Mouse (Mus musculus): ENCODE measurements around the gene Cxcl14. TPM values are rescaled to one million over a fixed set of nuclear protein-coding genes. Genes with fewer than 3 reads are reported as not detected.

The Cxcl14 gene
- polyA plus RNA-seq, 1 experiment from 2014 or later, result 72.3 TPM

- Histone ChIP-seq H3K27ac (no peak overlapping the region), H3K4me1 (peaks cover 8% of the 10 kb centered on the region), H3K4me3 (no peak overlapping the region), H3K9me3 (replicated peaks) (no peaks in the 10 kb centered on the region), H3K9ac (peak overlapping the region; percentile 23; the same call in 1 of the 2 replicates), H3K27me3 (peaks cover 29% of the 10 kb centered on the region), H3K4me2 (replicated peaks) (no peak overlapping the region; the same call in 1 of the 2 replicates), H3K36me3 (no peaks in the 10 kb centered on the region)
- WGBS, result 43% methylated on average over 4 of the region's 4 CpGs
- ATAC-seq (ENCODE audit: low FRiP score), result peak; percentile 61; the same call in 1 of the 2 replicates
Observed at GRCm38 (mm10) chr13:56288601-56289000, 7.8 kb downstream of the Cxcl14 start.

- peaks cover 17% of the 10 kb centered on the region for H3K27me3 ChIP-seq
- no peak for ATAC-seq (ENCODE audit: low FRiP score)
- peaks cover 8% of the 10 kb centered on the region for H3K4me1 ChIP-seq
- no peak overlapping the region for H3K4me2 ChIP-seq (replicated peaks)
- WGBS, result 69% methylated on average over 9 of the region's 9 CpGs
- H3K36me3 ChIP-seq, result no peaks in the 10 kb centered on the region
- H3K9me3 ChIP-seq (replicated peaks), result no peaks in the 10 kb centered on the region
- H3K9ac ChIP-seq, result no peak overlapping the region
- H3K4me3 ChIP-seq, result no peak overlapping the region
- H3K27ac ChIP-seq, result no peak overlapping the region
Observed at GRCm38 (mm10) chr13:56287091-56287490, 9.3 kb downstream of the Cxcl14 start.

- WGBS, result 90% methylated on average over 13 of the region's 13 CpGs
Observed at GRCm38 (mm10) chr13:56283321-56283720, 13.0 kb downstream of the Cxcl14 start.

GRCm38 (mm10) chr13:56280356-56280755, 16.0 kb downstream of the Cxcl14 start:
- Histone ChIP-seq H3K4me3 (no peak overlapping the region), H3K27ac (no peak overlapping the region), H3K9me3 (replicated peaks) (no peaks in the 10 kb centered on the region), H3K36me3 (no peaks in the 10 kb centered on the region), H3K9ac (no peak overlapping the region), H3K4me2 (replicated peaks) (no peak overlapping the region), H3K27me3 (0 out of 2 replicates have a peak, but pooled peaks cover 22% of the 10 kb centered on the region), H3K4me1 (no peaks in the 10 kb centered on the region)
- WGBS, result 80% methylated on average over 6 of the region's 6 CpGs
- ATAC-seq (ENCODE audit: low FRiP score), result no peak

More at GRCm38 (mm10) chr13:56283321-56283720, 13.0 kb downstream of the Cxcl14 start:
- Histone ChIP-seq H3K27me3 (0 out of 2 replicates have a peak, but pooled peaks cover 11% of the 10 kb centered on the region), H3K27ac (no peak overlapping the region), H3K4me3 (no peak overlapping the region), H3K9ac (no peak overlapping the region), H3K4me1 (no peaks in the 10 kb centered on the region), H3K9me3 (replicated peaks) (no peaks in the 10 kb centered on the region), H3K4me2 (replicated peaks) (no peak overlapping the region), H3K36me3 (no peaks in the 10 kb centered on the region)
- ATAC-seq (ENCODE audit: low FRiP score), result no peak

- Histone ChIP-seq H3K36me3 (no peaks in the 10 kb centered on the region), H3K4me3 (no peak overlapping the region), H3K27ac (no peak overlapping the region), H3K4me2 (replicated peaks) (no peak overlapping the region), H3K9me3 (replicated peaks) (no peaks in the 10 kb centered on the region), H3K4me1 (no peaks in the 10 kb centered on the region), H3K9ac (no peak overlapping the region), H3K27me3 (0 out of 2 replicates have a peak, but pooled peaks cover 24% of the 10 kb centered on the region)
- peak; percentile 77; the same call in 1 of the 2 replicates for ATAC-seq (ENCODE audit: low FRiP score)
- 23% methylated on average over 8 of the region's 8 CpGs for WGBS
Observed at GRCm38 (mm10) chr13:56279439-56279838, 16.9 kb downstream of the Cxcl14 start.

GRCm38 (mm10) chr13:56275171-56275570, 21.2 kb downstream of the Cxcl14 start:
- no peak overlapping the region for H3K4me3 ChIP-seq
- no peak overlapping the region for H3K27ac ChIP-seq
- H3K36me3 ChIP-seq, result no peaks in the 10 kb centered on the region
- ATAC-seq (ENCODE audit: low FRiP score), result no peak
- H3K4me1 ChIP-seq, result no peaks in the 10 kb centered on the region
- H3K9ac ChIP-seq, result no peak overlapping the region
- 0 out of 2 replicates have a peak, but pooled peaks cover 19% of the 10 kb centered on the region for H3K27me3 ChIP-seq
- peaks cover 13% of the 10 kb centered on the region for H3K9me3 ChIP-seq (replicated peaks)
- WGBS, result 58% methylated on average over 2 of the region's 2 CpGs
- H3K4me2 ChIP-seq (replicated peaks), result no peak overlapping the region

GRCm38 (mm10) chr13:56270124-56270523, 26.2 kb downstream of the Cxcl14 start:
- no peaks in the 10 kb centered on the region for H3K4me1 ChIP-seq
- H3K36me3 ChIP-seq, result no peaks in the 10 kb centered on the region
- no peak overlapping the region for H3K27ac ChIP-seq
- no peak overlapping the region for H3K9ac ChIP-seq
- H3K27me3 ChIP-seq, result peaks cover 22% of the 10 kb centered on the region
- ATAC-seq (ENCODE audit: low FRiP score), result no peak
- no peak overlapping the region for H3K4me2 ChIP-seq (replicated peaks)
- peaks cover 17% of the 10 kb centered on the region for H3K9me3 ChIP-seq (replicated peaks)
- WGBS, result 64% methylated on average over 13 of the region's 13 CpGs
- no peak overlapping the region for H3K4me3 ChIP-seq

- Histone ChIP-seq H3K9ac (no peak overlapping the region), H3K36me3 (no peaks in the 10 kb centered on the region), H3K27ac (no peak overlapping the region), H3K4me3 (no peak overlapping the region), H3K4me1 (no peaks in the 10 kb centered on the region), H3K9me3 (replicated peaks) (peaks cover 17% of the 10 kb centered on the region), H3K27me3 (peaks cover 44% of the 10 kb centered on the region), H3K4me2 (replicated peaks) (no peak overlapping the region)
- WGBS, result 75% methylated on average over 4 of the region's 4 CpGs
- no peak for ATAC-seq (ENCODE audit: low FRiP score)
Observed at GRCm38 (mm10) chr13:56267396-56267795, 29.0 kb downstream of the Cxcl14 start.

- Histone ChIP-seq H3K9me3 (replicated peaks) (peaks cover 10% of the 10 kb centered on the region), H3K27ac (no peak overlapping the region), H3K27me3 (peaks cover 54% of the 10 kb centered on the region), H3K4me3 (no peak overlapping the region), H3K9ac (no peak overlapping the region), H3K4me1 (no peaks in the 10 kb centered on the region), H3K36me3 (no peaks in the 10 kb centered on the region), H3K4me2 (replicated peaks) (no peak overlapping the region)
- 43% methylated on average over 8 of the region's 8 CpGs for WGBS
- no peak for ATAC-seq (ENCODE audit: low FRiP score)
Observed at GRCm38 (mm10) chr13:56266435-56266834, 29.9 kb downstream of the Cxcl14 start.

- 74% methylated on average over 5 of the region's 5 CpGs for WGBS
- H3K4me1 ChIP-seq, result no peaks in the 10 kb centered on the region
- H3K9ac ChIP-seq, result no peak overlapping the region
- H3K27ac ChIP-seq, result no peak overlapping the region
- no peak for ATAC-seq (ENCODE audit: low FRiP score)
- H3K27me3 ChIP-seq, result peaks cover 62% of the 10 kb centered on the region
- H3K4me2 ChIP-seq (replicated peaks), result no peak overlapping the region
- H3K36me3 ChIP-seq, result no peaks in the 10 kb centered on the region
- no peak overlapping the region for H3K4me3 ChIP-seq
- H3K9me3 ChIP-seq (replicated peaks), result 0 out of 2 replicates have a peak, but pooled peaks cover 3% of the 10 kb centered on the region
Observed at GRCm38 (mm10) chr13:56265661-56266060, 30.7 kb downstream of the Cxcl14 start.

- no peaks in the 10 kb centered on the region for H3K36me3 ChIP-seq
- no peak overlapping the region for H3K4me2 ChIP-seq (replicated peaks)
- H3K9me3 ChIP-seq (replicated peaks), result no peaks in the 10 kb centered on the region
- H3K27ac ChIP-seq, result no peak overlapping the region
- no peak for ATAC-seq (ENCODE audit: low FRiP score)
- H3K27me3 ChIP-seq, result peaks cover 86% of the 10 kb centered on the region
- H3K9ac ChIP-seq, result no peak overlapping the region
- no peak overlapping the region for H3K4me3 ChIP-seq
- WGBS, result 43% methylated on average over 4 of the region's 4 CpGs
- H3K4me1 ChIP-seq, result peaks cover 20% of the 10 kb centered on the region
Observed at GRCm38 (mm10) chr13:56262269-56262668, 34.1 kb downstream of the Cxcl14 start.

- no peaks in the 10 kb centered on the region for H3K9me3 ChIP-seq (replicated peaks)
- no peak overlapping the region for H3K9ac ChIP-seq
- peak overlapping the region; percentile 55 for H3K27ac ChIP-seq
- 2% methylated on average over 17 of the region's 17 CpGs for WGBS
- H3K4me1 ChIP-seq, result peaks cover 38% of the 10 kb centered on the region
- 0 out of 2 replicates have a peak overlapping the region, but pooled peaks have one; percentile 1 for H3K4me2 ChIP-seq (replicated peaks)
- no peak overlapping the region for H3K4me3 ChIP-seq
- peaks cover 95% of the 10 kb centered on the region for H3K27me3 ChIP-seq
- H3K36me3 ChIP-seq, result no peaks in the 10 kb centered on the region
- peak; percentile 62 for ATAC-seq (ENCODE audit: low FRiP score)
Observed at GRCm38 (mm10) chr13:56260344-56260780, 36.0 kb downstream of the Cxcl14 start.

GRCm38 (mm10) chr13:56259926-56260250, 36.5 kb downstream of the Cxcl14 start:
- no peaks in the 10 kb centered on the region for H3K36me3 ChIP-seq
- peaks cover 95% of the 10 kb centered on the region for H3K27me3 ChIP-seq
- ATAC-seq (ENCODE audit: low FRiP score), result no peak
- peaks cover 43% of the 10 kb centered on the region for H3K4me1 ChIP-seq
- no peak overlapping the region for H3K9ac ChIP-seq
- H3K27ac ChIP-seq, result peak overlapping the region; percentile 55
- WGBS, result 0% methylated on average over 5 of the region's 5 CpGs
- no peaks in the 10 kb centered on the region for H3K9me3 ChIP-seq (replicated peaks)
- H3K4me2 ChIP-seq (replicated peaks), result 0 out of 2 replicates have a peak overlapping the region, but pooled peaks have one; percentile 1
- H3K4me3 ChIP-seq, result no peak overlapping the region
